Mouse (Mus musculus) frontal cortex, adult 2 months (tissue): ENCODE results near the gene Ccdc155. TPM values are rescaled to one million over a fixed set of nuclear protein-coding genes. Genes with fewer than 3 reads are reported as not detected.

Source experiments
- DNase-seq, 2 experiments: peaks; one replicate each; pipeline ENCODE4 v3.0.0; 2022; ENCODE audit warnings: low spot score in 1 of 2; ENCODE audit errors: extremely low spot score in 1 of 2
- polyA plus RNA-seq: library from polyadenylated mRNA; depleted of rRNA; stranded (reverse); fragments of >200 nt; gene quantifications from 2 replicates; pipeline ENCODE4 v1.2.3, GENCODE M21; 2012; rRNA removed

The Ccdc155 gene
- 4.1 TPM in 2 replicates for polyA plus RNA-seq

- DNase-seq: peak; percentile 90 to 95
Measured at GRCm38 (mm10) chr7:45204380-45205143, at the start of gene Ccdc155. Ccdc155 (minus strand) TSS chr7:45204892.

- DNase-seq: no peak
Measured at GRCm38 (mm10) chr7:45253806-45254205, 49.1 kb upstream of the Ccdc155 start.

GRCm38 (mm10) chr7:45247666-45248065 is 43.0 kb upstream of the Ccdc155 start:
- no peak for DNase-seq

GRCm38 (mm10) chr7:45241389-45241749 is 36.7 kb upstream of the Ccdc155 start:
- no peak for DNase-seq

- DNase-seq: no peak
Measured at GRCm38 (mm10) chr7:45240633-45241388, 36.1 kb upstream of the Ccdc155 start, which contains the start of gene Slc6a16. Slc6a16 (plus strand) TSS chr7:45241085.

GRCm38 (mm10) chr7:45240109-45240508 is 35.4 kb upstream of the Ccdc155 start:
- no peak for DNase-seq

- DNase-seq: no peak
Measured at GRCm38 (mm10) chr7:45238723-45239496, 34.2 kb upstream of the Ccdc155 start, which contains the start of gene Cd37. Cd37 (minus strand) TSS chr7:45239115.

GRCm38 (mm10) chr7:45237747-45238699 is 33.3 kb upstream of the Ccdc155 start:
- no peak for DNase-seq

GRCm38 (mm10) chr7:45235656-45236180 is 31.0 kb upstream of the Ccdc155 start:
- DNase-seq: no peak

- DNase-seq: peak in 1 of 2 experiments; percentile 20
Measured at GRCm38 (mm10) chr7:45234922-45235571, 30.4 kb upstream of the Ccdc155 start.

- no peak for DNase-seq
Measured at GRCm38 (mm10) chr7:45234333-45234841, 29.7 kb upstream of the Ccdc155 start.

- peak; percentile 81 to 87 for DNase-seq
Measured at GRCm38 (mm10) chr7:45233580-45234332, 29.1 kb upstream of the Ccdc155 start.

GRCm38 (mm10) chr7:45232716-45233465 is 28.2 kb upstream of the Ccdc155 start:
- DNase-seq: peak; percentile 57 to 75

- no peak for DNase-seq
Measured at GRCm38 (mm10) chr7:45231941-45232340, 27.2 kb upstream of the Ccdc155 start.

GRCm38 (mm10) chr7:45231192-45231591 is 26.5 kb upstream of the Ccdc155 start:
- DNase-seq: no peak

GRCm38 (mm10) chr7:45229459-45230203 is 24.9 kb upstream of the Ccdc155 start:
- DNase-seq: no peak

- DNase-seq: no peak
Measured at GRCm38 (mm10) chr7:45229046-45229445, 24.4 kb upstream of the Ccdc155 start.
